Mouse (Mus musculus): ENCODE measurements around the gene Ehmt2.
A peak's percentile ranks its signal among the peaks of the same experiment; 100 is the strongest.

Ehmt2 gene

DNA sequence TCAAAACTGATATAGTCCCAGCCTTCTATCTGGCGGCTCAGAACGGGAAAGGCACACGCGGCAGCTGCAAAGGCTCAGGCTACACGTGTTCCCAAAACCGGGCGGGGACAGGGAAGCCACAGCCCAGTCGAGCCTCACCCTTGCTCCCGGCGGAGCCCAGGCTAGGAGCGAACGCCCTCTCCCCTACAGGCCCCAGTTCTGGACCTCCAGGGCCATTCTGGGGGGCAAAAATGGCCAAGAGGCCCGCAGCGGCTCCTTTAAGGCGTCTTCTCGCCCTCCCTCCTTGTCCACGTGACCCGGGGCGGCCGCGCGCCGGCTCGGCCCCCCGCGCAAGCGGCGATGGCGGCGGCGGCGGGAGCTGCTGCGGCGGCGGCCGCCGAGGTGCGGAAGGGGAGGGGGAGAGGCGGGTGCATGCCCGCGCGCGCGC lies at the start of gene Ehmt2, which contains the start of gene C2:
Gene Ehmt2, plus strand, starts transcription at position 310 of the 427 bp plus-strand sequence.
Gene C2, minus strand, starts transcription at position 106 of the 427 bp plus-strand sequence.
- peak; percentile 77 for DNase-seq

DNA sequence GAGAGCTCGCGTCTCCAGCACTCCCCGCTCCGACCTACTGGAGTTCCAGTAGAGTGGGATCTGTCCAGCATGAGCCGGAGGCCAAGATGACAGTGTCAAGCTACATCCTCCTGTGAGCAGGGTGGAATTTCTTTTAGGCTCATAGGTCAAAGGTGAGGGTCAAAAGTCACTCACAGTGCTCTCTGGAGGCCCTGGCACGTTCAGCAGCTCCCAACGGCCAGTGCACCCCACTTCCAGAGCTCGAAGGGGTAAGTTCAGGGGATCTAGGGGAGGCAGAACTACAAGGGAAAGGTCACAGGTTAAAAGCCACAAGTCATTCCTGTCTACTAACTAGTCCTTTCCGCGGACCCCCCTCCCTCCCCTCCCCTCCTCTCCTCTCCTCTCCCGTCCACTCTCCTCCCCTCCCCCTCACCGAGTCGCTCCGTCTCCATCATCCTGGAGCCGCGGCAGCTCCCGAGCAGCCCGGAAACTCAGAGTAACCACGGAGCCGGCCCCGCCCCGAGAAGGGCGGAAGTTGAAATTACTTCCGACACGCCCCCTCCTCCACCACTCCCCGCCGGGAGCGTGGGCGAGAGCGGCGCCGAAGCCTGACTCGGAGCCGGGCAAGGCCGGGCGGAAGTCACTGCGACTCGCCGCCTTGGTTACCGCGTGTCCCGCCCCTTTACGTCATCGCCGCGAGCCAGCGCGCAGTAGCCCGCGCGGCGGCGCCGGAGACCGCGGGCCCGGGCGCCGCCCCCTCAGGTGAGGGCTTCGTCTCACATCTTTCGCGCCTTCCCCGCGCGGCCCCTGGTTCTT lies 48.4 kb upstream of the Ehmt2 start, which contains the start of the genes Skiv2l and Nelfe:
Gene Skiv2l, minus strand, starts transcription at position 489 of the 795 bp plus-strand sequence.
Gene Nelfe, plus strand, starts transcription at position 670 of the 795 bp plus-strand sequence.
- peak; percentile 97 for DNase-seq

DNA sequence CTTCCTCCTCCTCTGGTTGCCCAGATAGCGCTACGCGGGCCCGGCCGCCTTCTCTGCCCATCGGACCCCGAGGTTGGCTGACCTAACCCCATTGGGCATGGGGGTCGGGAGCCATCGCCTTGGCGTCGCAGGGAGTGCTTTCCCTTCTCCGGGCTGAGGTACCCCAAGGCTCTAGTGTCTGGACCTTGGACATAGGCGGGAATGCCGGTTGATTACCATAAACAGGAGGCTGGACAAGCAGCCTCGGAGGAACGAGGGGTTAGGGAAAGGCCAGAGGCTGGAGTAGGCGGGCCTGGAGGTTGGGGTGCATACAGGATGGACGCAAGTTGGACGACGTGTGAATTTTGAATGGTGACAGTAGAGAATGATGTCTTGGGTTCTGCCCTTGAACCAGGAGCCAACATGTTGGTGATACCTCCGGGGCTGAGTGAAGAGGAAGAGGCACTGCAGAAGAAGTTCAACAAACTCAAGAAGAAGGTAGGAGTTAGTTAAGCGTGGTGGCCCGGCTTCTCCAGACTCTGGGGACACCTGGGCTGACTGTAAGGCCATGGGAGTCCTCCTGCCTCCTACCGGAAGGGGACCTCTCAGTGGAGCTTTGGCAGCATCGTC lies 47.6 kb upstream of the Ehmt2 start:
- no peak for DNase-seq

DNA sequence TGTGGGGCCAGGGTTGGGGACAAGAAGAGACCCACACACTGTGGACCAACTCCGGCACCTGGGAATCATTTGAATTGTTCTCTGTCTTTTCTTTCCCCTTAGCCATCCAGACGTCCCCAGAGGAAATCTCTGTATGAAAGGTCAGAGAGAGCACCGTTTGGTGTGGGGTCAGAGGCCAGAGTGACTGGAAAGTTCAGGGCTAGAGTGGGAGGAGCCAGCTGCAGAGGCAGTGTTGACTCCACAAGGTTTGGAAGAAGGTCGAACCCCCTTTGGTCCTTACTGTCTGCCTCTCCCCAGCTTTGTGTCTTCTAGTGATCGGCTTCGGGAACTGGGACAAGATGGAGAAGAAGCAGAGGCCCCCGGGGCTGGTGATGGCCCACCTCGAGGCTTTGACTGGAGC lies 44.8 kb upstream of the Ehmt2 start:
- no peak for DNase-seq

DNA sequence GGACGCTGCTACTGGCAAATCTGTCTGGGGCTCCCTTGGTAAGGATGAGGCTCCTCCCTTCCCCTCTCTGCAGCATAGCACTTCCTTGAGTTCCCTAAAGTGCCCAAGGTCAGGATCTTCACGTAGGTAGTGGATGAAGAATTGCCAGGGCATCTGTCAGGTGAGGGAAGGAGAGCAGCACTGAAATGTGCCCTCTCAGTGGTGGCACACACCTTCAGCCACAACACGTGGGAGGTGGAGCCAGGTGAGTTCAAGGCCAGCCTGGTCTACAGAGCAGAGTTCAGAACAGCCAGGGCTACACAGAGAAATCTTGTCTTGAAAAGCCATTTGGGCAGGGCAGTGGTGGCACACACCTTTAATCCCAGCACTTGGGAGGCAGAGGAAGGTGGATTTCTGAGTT lies 43.5 kb upstream of the Ehmt2 start:
- DNase-seq, result no peak

DNA sequence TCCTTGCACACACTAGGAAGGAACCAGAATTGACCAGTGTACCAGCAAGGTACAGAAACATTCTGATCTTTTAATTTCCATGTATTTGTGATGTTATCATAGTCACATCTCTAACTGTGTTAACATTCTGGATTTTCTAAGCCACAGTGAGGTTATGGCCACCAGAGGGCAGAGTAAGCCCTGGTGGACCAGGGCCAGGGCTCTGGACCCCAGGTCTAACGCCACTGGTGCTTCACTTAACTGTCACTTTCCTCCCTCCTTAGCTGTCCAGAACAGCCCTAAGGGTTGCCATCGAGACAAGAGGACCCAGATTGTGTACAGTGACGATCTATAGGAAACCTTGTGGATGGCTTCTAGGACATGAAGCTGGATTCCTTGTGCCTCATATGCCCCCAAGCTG lies 42.4 kb upstream of the Ehmt2 start:
- DNase-seq, result no peak

DNA sequence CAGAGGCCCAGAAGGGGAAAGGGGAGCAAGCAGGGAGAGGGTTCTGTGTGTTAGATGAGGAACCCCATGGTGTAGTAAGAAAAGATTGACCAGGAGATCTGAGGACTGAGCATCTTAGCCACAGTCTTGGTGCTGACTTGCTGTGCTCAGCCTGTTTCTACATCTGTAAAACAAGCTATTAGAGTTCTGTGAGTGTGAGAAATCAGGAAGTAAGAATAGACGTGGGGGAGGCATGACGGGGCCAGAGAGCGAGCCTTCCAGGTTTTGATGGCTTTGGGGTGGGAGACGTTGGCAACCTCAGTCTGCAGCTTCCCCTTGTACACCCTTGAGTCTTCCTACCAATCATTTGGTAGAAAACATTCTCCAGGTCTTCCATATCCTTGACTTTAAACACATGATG lies 39.6 kb upstream of the Ehmt2 start:
- no peak for DNase-seq

DNA sequence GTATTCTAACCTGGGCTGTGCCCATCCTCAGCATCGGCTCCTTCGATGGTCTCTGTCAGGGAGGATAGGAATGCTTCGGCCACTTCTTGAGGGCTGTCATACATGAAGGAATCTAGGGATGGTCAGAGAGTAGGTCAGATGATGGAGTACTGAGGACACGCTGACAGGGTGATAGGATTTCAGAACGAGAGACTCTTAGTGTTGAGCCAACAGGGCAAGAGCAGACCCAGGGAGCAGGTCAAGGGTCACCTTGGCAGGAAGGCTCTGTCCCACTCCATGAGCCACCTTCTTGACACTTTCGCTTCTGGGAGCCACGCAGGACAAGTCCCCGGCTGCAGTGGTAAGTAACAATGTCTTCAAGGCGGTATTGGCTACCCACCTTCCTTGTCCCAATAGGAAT lies 37.8 kb upstream of the Ehmt2 start:
- no peak for DNase-seq

DNA sequence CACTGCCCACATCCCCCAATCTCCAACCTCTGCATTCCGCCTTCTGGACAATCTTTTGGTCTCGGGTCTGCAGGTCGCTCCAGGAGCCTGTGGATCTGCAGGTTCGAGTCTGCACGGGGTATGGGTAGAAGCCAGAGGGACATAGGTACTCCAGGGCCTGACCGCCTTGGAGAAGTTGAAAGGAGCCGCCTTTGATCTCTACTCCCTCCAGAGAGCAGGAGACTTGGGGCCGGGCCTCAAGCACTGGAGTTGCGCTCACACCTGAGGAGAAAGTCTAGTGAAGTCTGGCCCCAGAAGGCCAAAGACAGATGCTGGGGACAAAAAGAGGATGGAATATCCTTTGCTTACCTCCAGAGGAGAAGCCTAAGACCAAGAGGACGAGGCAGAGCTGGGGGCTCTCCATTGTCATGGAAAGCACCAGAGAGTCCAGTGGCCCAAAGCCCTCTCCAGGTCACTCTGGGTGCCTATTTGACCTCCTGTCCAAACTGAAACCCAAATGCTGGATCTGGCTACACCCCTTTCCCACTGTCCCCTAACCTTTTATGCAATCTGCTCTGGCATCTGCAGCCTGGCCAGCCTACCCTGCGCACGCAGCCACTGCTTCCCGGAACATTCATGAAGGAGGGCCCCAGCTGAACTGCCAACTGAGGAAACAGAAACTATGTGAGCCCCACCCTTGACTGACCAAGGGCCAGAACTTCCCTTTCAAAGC lies 36.4 kb upstream of the Ehmt2 start:
- no peak for DNase-seq

DNA sequence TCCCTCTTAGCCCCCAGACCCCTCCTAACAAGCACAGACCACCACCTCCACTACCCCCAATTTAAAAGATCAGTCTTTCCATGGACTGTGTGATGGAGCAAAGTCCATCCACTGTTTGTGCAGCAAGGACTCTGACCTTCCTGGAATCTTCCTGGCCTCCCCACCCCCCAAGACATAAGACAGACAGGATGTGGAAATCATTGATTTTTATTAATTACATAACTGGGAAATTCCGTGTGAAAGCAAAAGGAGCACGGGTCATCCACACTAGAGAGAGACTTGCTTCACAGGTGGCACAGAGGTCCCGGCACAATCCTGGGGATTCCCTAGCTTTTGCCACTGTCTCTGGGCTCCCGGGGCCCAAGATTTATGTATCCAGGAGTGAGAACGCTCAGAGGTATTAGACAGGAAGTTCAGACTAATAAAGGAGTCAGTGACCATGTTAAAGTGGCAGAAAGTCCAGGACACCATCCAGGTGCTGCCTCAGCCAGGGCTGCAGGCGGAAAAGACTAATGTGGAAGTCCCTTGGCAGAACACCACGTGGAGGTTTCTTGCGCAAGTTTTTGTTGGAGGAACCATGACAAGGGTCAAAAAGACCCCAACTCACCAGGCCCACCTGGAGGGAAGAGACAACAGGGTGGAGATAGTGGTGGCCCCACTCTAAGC lies 35.7 kb upstream of the Ehmt2 start, which contains the start of gene Cfb:
Gene Cfb, minus strand, starts transcription at position 103 of the 666 bp plus-strand sequence.
- no peak for DNase-seq

DNA sequence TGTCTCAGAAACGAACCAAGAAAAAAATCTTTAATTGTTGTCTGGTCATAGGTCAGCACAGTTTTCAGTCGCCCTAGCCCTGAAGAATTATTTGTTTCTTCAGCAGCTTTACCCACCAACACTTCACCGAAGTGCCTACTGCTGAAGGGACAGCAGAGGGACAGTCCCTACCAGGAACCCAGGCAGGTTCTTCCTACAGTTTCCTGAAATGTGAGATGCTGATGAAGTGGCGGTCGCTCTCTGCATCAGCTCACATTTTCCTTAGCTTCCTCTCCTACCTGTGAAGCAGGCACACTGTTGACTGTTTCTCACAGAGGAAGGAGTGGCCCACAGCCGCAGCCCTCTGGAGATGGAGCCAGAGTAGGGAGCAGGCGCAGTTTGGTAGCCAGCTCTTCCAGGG lies 32.3 kb upstream of the Ehmt2 start:
- no peak for DNase-seq

DNA sequence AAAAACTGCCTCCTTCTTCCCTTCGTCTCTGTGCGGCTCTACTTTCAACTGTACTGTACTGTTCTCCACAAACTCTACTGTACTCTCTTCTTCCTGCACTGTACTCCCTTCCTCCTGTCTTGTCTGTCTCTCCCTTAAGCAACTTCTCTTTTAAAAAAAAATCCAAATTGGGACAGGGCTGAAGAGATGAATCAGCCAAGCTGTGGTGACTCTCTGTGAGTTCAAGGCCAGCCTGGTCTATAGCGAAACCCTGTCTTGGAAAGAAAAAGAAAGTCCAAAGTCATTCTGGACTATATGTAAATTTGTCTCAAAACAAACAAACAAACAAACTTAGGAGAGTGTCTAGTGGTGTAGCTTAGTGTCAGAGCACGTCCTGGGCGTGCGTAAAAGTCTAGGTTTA lies 23.9 kb upstream of the Ehmt2 start:
- no peak for DNase-seq

DNA sequence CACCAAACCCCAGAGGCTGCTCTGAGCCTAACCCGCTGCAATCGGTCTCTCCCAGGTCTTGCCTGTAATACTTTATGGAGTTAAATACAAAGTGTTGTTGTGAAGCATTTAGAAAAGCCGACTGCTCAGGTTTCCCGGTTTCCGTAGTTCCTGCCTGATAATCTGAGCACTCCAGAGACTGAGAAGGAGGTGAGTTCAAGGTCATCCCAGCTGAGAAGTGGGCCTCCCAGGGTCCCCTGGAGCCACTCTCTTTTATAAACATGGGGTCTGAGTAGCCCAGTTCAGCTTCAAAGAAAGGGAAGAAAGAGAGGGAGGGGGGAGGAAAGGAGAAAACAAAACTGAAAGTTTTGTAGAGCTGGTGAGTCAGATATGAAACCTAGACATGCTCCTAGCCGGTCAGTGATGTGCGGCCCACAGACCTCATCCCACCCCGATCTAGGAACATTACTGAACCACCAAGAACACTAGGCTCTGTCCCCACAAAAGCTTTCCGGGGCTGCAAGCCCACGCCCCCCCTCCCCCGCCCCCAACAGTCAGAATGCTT lies 18.9 kb upstream of the Ehmt2 start, which contains the start of gene Zbtb12:
Gene Zbtb12, plus strand, starts transcription at position 148 of the 544 bp plus-strand sequence.
- no peak for DNase-seq

DNA sequence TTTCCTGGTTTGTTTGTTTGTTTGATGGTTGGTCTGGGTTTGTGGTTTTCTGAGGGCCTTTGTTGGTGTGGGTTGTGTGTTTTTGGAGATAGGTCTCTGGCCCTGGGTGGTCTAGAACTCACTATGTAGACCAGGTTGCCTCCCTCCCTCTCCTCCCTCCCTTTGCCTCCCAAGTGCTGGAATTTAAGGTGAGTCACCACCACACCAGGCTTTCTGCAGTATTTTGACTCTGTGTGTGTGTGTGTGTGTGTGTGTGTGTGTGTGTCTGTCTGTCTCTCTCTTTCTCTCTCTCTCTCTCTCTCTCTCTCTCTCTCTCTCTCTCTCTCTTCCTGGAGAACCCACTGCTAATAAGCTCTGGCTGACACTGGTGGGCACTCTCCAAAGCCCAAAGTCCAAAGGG lies 17.1 kb upstream of the Ehmt2 start:
- no peak for DNase-seq

DNA sequence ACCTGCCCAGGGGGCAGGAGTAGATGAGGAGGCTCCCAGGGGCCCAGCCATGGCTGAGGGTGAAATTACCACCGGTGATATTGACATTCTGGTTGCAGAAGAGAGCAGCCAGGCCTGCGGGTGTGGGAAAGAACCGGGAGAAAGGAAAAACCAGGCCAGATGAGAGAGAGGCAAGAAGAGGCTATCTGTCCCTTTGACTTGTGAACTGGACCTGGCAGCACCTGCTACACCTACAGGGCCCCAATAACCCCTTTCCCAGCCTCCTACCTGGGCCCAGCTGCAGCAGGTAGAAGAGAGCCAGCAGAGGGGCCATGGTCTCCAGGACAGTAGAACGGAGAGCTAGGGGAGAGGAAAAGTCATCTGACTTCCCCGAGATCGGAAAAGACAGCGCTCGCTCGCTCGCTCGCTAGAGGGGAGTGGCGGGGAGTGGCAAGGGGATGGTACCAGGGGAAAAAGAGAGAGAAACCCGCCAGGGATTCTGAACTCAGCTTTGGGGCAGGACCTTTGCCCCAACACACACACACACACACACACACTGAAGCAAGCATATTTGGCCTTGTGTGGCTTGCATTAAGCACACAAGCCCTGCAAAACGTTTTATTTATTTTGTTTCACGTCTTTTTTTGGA lies 16.5 kb upstream of the Ehmt2 start, which contains the start of gene Gm20547:
Gene Gm20547, minus strand, starts transcription at position 360 of the 628 bp plus-strand sequence.
- DNase-seq, result no peak

DNA sequence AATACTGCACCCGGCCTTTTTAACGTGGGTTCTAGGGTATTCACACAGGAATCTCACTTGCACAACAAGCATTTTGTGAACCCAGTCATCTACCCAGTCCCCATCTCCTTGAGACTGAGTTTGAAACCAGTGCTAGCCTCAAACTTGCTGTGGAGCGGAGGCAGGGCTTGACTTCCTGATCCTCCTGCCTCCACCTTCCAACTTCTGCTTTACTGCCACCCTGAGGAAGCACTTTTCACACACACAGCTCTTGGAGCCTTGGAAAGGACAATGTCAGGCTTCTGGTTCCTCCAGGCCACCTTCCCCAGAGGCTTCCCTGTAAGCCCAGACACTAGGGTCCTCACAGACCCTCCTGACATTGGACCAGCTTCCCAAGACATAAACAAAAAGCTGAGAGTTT lies 14.9 kb upstream of the Ehmt2 start:
- DNase-seq, result no peak

DNA sequence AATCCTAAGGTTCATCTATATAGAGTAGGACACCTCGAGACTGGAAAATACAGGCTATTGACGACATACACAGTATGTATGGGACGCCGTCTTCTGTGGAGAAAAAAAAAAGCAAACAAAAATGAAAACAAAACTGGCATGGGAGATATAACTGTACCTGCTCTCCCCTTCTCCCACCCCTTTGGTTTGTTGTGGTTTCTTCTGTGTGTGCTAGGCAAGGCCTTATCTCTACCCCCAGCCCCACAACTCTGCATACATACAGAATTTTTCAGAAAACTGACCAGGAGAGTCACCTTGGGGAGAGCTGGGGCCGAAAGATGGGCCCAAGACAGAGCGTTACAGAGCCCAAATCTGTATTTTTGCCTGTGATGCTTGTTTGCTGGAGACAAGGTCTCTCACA lies 13.6 kb upstream of the Ehmt2 start:
- DNase-seq, result no peak

DNA sequence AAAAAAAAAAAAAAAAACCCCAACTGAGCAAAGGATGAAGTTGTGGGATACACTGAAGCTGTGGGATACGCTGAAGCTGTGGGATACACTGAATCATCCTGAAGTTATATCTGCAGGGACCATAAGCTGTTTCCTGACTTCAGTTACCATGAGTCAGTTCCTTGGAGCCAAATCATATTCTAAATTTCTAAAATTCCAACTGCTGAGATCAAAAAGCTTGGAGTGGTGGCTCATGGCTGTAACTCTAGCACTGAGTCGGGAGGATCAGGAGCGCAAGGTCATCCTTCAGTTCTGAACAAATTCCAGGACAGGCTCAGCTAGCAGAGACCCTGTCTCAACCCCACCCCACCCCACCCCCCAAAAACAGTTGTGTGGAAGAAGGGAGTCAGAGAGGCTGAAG lies 12.7 kb upstream of the Ehmt2 start:
- DNase-seq, result no peak

DNA sequence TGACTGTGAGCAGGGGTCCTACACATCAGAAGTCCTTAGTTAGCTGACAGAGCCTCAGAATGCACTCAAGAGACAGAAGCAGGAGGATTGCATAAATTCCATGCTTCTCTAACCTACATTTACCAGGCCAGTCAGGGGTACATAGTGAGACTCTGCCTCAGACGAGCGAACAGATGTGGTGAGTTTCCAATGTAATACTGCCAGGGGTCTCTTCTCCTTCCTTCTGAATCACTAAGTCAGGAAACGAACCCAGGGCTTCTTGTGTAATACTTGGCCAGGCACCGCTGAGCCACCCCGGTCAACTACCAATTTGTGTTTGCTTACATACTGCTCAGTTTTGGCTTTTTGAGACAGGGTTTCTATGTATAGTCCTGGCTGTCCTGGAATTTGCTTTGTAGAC lies 10.3 kb upstream of the Ehmt2 start:
- DNase-seq, result no peak

DNA sequence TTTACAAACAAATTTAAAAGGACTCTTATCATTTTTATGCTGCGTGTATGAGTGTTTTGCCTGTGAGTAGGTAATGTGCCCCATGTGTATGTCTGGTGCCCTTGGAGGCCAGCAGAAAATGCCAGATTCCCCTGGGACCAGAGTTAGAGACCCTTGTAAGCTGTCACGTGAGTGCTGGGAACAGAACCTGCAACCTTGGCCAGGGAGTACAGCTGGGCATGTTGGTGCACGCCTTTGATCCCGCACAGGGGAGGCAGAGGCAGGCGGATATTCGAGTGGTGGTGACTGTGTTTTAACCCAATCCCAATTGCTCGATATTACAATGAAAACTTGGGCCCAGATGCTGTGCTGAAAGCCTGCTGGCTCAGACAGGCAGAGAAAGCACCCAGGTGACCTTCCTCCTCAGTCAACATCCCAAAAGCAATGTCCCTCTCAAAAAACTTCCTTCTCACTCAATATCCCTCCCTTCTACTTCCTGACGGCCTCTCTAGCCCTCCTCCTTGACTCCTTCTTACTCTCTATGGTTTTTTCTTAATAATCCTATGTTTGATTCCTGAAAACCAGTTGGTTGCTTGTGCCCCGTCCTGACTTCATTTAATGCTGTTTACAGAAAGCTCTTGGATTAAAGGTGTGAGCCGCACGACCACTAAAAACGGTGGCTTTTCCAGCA lies 8.1 kb upstream of the Ehmt2 start:
- no peak for DNase-seq

DNA sequence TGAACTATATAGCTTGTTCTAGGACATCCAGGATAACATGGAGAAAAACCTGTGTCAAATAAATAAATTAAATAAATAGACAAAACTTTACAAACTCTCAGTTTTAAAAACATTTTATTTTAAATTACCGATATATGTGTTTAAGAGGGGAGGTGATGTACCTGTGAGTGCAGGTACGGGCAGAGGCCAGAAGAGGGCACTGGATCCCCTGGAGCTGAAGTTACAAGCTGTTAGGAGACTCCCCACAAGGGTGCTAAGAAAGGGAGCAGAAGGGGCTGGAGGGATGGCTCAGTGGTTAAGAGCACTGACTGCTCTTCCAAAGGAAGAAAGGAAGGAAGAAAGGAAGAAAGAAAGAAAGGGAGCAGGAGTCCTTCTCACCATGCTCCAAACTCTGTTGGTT lies 6.9 kb upstream of the Ehmt2 start:
- no peak for DNase-seq
